Mouse (Mus musculus): ENCODE data around the gene Pi4kb.

Gene Pi4kb

DNA sequence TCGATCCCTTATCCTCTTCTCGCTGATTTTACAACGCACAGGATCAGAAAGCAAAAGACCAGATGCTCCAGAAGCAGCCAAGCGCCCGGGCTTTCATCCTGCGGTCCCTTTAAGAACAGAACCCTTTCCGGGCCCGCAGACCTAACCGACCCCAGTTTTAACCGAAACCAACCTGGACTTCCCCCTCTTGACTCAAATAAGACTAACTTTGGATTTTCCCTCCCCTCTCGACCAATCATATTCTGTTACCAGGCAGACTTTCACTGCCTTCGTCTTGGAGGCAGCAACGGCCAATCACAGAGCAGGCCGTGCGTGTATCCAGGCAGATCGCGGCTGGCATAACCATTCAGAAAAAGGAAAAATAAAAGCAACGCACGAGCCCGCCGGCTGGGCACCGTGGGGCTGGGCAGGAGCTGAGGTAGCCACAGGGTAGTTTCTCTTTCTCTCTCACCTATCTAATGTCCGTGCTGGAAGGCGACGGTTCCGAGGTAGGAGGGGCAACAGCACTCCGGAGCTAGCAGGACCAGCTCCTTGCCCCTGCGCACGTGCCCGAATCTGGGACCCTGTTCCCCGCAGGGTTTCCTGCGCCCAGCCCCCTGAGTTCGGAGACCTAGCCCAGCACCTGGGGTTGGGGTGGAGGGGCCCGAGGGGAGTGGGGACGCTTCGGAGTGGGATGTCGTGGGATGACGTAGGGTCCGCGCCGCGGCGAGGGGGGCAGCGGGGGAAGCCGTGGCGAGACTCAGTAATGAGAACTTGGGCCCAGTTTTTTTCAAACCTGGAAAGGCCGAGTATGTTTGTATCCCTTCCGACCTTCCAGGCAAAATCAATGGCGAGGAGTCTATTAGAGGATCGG lies 20.5 kb upstream of the Pi4kb start, which contains the start of gene Rfx5:
Rfx5 (plus strand) TSS at position 312 of the 853 bp plus-strand sequence.
- intact Hi-C loops (cut with DNase I) = no loop called here

DNA sequence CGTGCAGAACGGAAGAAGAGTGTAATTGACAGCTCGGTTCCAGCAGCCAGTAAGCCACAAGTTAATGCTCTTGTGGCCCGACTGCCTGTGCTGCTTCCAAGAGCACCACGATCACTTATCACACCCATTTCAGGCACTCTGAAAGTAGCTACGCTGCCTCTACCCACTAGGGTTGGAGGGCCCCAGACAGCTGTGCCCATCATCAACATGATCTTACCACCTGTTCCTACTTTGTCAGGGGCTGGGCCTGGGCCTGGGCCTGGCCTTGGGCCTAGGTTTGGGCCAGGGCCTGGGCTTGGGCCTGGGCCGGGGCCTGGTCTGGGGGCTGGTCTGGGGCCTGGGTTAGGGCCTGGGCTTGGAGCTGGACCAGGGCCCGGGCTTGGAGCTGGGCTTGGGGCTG lies 16.2 kb upstream of the Pi4kb start:
- intact Hi-C loops (cut with DNase I) = no loop called here

DNA sequence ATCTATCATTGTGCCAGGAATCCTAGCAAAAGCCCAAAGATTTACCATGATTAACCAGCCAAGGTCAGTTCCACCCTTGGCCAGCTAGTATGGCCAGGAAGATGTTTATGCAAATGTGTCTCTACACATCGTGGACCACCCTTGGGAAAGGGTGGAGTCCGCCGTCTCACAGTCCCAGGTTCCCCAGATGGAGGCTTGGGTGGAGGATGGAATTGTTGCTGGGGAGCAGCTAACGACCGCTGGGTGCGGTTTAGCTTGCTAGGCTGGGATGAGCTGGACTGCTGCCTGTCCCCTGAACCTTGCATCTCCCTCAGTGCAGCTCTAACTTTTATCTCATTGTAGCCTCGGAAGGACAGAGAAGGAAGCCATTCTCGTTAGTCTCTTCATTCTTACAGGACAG lies 14.7 kb upstream of the Pi4kb start:
- intact Hi-C loops (cut with DNase I) = no loop called here

DNA sequence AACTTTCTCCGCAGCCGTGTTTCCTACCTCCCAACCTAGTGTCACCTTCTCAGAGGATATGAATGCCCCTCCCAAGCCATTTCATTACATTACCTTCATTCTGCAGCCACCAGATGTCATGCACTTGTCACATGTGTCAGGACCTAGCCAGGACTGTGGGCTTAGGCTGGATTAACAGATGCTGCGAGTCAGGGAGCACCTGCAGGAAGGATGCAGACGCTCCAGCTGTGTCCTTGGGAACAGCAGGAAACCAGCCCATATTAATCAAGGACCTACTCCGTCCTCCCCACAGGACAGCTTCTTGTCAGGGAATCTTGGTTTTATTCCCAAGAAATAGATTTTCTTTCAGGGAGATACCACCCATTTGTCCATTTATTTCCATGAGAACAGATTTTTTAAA lies 14.2 kb upstream of the Pi4kb start:
- intact Hi-C loops (cut with DNase I) = no loop called here

DNA sequence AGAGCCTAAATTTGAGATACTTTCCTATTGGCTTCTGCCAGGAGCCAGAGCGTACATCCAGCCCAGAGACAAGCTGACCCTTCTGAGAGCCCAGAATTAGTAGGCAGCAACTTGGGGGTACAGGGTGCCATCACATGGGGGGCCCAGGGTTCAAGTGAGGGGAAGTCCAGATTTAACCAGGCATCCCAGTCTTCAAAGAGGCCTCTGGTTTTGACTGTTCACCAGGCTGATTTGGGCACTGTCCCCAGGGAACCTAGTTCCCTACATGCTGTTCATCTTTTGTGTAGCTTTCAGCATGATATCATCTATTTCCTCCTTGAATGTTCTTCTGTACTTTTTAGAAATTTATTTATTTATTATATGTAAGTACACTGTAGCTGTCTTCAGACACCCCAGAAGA lies 9.5 kb upstream of the Pi4kb start:
- intact Hi-C loops (cut with DNase I) = no loop called here

DNA sequence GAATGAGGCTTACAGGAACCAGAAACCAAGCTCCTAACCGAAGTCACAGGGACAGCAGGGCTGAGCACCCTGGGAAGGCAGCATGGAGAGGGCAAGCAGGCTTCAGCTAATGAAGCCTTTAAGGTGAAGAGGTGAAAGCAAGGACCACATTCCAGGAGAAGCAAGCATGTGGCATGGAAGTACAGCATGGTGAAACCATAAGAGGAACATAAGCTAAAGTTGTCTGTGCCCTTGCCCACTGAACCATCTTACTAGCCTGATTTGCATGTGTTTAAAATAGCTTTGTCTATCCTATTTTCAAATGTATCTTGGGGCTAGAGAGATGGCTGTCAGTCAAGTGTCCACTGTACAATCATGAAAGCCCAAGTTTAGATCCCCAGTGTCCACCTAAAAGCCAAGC lies 8.7 kb upstream of the Pi4kb start:
- intact Hi-C loops (cut with DNase I) = no loop called here

DNA sequence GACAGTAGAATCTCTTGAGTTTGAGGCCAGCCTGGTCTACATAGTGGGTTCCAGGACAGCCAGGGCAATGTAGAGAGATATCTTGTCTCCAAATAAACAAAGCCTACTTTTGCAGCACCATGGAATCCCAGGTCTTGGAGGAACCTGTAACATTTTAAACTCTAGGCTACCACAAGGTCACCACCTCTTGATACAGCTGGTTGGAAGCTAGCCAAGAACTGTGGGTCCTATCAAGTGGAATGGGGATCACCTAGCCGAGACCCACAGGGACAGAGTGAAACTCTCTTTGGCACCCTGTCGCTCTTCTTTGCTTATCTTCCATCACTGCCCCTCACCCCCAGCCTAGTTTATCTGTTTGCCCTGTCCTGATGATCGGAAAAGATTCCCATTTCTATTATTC lies 2.0 kb upstream of the Pi4kb start:
- intact Hi-C loops (cut with DNase I) = no loop called here

DNA sequence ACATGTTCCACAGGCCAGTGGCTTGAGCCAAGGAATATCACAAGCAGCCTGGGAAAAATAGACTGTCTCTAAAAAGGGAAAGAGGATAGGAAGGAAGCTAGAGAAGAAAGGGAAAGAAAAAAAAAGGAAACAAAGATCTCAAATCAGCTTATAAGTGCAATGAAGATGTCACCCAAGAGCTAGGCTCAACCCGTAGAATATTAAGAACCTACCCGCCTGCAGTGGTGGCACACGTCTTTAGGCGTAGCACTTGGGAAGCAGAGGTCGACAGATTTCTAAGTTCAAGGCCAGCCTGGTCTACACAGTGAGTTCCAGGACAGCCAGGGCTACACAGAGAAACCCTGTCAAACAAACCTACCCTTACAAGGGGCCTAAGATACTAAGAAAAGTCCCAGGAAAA lies 911 bp upstream of the Pi4kb start:
- intact Hi-C loops (cut with DNase I) = no loop called here

DNA sequence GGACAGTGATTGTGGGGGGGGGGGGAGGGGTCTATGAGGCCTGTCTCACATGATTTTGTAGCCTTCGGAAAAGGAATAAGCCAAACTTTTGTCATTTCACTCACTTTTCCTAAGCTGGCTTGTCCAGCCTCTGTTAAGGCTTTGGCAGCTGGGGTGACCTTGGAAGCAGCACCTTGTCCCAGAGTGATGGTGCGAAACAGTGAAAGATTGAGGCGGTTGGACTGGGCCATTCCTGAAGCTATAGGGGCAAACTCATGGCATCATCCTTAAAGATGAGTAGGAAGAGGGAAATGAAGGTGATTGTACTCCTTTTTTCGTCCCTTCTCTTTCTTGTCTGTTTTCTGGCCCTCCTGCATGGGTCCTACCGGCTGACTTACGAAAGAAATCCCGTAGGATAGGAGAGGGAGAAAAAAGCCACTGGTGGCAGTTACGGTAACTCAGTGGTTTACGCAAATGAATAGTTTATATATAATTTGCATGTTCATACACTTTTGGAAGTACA lies 454 bp upstream of the Pi4kb start:
- intact Hi-C loops (cut with DNase I) = no loop called here

DNA sequence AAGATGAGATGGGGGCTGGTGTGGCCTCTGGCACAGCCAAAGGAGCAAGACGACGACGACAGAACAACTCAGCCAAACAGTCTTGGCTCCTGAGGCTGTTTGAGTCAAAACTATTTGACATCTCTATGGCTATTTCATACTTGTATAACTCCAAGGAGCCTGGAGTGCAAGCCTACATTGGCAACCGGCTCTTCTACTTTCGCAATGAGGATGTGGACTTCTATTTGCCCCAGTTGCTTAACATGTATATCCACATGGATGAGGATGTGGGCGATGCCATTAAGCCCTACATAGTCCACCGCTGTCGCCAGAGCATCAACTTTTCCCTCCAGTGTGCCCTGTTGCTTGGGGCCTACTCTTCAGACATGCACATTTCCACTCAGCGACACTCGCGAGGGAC lies 9.8 kb downstream of the Pi4kb start:
- intact Hi-C loops (cut with DNase I) = no loop called here

DNA sequence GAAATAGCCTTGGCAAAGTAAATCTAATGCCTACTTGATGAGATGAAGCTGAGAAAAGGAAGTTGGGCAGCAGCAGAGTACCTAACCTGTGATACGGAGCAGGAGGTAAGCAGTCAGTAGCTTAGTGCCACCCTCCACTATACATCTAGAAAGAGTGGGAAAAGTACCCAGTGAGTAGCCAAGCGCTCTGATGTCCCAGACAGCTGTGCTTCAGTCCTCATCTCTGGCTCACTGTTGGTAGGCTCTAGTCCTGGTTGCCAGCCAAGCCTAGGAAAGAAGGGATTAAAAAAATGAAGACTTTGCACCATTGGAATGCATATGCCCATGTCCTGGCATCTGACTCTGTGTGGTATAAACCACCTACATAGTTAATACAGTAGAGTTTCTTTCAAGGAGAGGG lies 11.0 kb downstream of the Pi4kb start:
- intact Hi-C loops (cut with DNase I) = no loop called here

DNA sequence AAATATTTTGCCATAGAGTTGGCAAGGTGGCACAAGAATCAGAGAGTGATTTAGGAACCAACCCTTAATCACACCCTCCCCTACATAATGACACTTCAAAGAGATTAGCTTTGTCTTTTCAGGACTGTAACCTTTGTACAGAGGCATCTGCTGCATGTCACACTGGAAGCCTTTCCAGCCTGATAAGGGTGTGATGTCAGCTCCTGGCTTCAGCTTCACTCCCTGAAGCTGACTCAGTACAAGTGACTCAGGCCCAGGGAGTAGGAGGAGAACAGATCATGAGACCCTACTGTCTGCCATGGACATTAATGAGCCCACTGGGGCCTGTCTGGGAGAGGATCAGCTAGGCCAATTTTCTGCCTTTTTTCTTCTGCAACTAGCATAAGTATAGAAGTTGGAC lies 13.0 kb downstream of the Pi4kb start:
- intact Hi-C loops (cut with DNase I) = no loop called here

DNA sequence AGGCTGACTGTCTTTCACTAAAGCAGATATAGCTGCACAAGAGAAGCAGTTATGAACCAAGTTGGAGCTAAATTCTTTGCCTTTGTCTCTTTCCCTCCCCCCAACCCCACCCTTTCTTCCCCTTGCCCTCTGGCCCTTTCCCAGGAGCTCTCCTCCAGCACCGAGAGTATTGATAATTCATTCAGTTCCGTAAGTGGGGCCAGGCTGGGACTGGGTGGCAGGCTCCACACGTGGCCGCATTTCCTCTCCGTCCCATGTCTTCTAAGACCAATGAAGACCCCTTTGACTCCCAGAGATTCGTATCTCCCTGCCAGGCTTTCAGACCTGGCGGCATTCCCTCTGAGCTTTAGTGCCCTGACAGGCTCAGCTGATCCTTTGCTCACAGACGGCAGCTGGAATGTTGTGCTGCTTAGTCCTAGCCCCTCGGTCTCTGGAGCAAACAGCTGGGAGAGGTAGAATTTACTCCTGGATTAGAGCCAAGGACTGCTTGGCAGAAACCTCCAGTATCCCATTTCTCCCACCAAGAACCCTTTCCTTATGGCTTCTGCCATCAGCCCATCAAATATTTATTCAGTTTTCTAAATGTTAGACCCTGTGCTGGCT lies 14.7 kb downstream of the Pi4kb start:
- intact Hi-C loops (cut with DNase I) = no loop called here

DNA sequence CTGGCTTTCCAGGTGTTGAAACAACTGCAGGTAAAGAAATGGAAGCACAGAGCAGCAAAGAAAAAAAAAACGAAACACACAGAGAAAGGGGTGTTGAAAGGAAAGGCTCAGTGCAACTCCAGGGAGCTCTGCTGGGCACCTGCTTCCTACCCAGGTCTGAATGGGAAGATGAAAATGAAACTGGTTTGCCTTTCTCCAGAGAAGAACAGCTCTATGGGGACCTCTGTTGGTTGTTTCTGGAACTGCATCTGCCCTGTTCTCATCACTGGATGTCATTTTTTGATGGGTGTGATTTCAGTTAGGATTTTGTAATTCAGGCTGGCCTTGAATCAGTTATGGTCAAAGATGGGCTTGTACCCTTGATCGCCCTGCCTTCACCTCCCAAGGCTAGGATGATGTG lies 22.4 kb downstream of the Pi4kb start:
- intact Hi-C loops (cut with DNase I) = no loop called here

DNA sequence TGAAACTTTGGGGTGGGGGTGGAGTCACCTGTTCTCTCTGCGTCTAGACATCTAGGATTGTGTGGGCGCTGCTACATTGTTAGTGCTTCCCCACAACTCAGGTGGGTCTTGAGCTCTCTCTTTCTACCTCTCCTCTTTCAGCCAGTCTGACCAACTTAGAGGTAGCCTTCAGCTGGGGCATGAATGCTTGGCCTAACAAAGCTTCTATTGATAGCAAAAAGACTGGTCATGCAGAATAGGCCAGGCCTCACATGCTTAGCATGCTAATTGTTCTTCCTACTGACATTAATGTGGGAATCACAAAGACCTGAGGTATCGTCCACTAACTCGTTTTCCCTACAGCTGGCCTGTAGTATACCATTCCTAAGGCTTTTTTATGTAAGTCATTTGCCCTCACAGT lies 28.0 kb downstream of the Pi4kb start:
- intact Hi-C loops (cut with DNase I) = no loop called here

DNA sequence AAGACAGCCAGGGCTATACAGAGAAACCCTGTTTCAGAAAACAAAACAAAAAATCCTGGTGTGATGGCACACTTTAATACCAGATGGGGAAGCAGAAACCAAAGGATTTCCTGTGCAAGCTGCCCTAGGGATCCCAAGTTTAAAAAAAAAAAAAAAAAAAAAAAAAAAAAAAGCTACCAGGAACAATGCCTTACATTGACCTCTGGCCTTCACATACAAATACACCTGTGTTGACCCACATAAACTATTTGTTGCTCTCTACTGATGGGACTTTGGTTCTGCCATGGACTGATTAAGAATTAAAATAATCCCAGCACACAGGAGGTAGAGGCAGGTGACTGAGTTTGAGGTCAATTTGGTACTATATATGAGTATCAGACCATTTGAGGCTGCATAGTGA lies 28.7 kb downstream of the Pi4kb start:
- intact Hi-C loops (cut with DNase I) = no loop called here

DNA sequence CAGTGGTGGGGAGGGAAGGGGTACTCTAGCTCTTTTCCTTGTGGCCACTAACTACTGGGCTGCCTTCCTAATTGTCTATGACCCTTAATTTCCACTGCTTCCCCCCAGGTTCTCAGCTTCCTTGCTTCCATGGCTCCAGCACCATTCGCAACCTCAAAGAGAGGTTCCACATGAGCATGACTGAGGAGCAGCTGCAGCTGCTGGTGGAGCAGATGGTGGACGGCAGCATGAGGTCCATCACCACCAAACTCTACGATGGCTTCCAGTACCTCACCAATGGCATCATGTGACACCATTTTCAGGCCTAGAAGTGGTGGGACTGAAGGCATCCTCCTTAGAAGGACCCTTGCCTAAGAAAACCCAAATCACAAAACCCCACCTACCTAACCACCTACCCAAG lies 31.1 kb downstream of the Pi4kb start:
- intact Hi-C loops (cut with DNase I) = no loop called here

DNA sequence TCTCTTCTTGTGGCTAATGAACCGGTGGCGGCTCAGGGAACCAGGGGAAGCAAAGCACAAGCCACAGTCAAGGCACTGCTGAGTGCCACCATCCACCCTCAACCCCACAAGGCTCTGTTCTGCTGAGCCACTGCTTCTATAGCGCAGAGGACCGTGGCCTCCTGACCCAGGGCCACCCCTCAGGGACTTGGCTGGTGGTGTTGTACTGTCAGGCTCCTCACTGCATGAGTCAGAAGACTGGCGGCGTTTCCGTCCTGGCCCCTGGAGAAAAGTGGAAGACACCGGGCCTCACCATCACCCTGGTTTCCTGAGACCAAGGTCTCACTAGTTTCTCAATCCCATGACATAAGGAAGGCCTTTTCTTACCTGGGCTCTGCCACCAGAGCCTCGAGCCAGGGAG lies 33.2 kb downstream of the Pi4kb start:
- intact Hi-C loops (cut with DNase I) = no loop called here

DNA sequence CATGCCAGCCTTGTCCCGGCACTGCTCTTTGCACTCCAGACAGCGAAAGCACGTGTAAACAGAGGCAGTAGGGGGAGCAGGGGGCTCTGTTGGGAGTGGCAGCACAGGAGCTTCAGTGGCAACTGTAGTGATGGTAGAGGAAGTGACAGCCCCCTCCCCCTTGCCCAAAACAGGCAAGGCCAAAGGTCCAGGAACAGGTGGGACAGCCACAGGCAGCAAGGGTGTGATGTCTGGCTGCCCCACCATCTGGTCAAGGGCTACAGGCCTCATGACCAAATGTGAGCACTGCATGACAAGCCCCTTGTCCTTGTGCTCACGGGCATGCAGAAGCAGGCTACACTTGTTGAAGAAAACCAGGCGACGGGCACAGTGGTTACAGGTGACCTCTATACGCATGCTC lies 35.9 kb downstream of the Pi4kb start:
- intact Hi-C loops (cut with DNase I) = no loop called here

DNA sequence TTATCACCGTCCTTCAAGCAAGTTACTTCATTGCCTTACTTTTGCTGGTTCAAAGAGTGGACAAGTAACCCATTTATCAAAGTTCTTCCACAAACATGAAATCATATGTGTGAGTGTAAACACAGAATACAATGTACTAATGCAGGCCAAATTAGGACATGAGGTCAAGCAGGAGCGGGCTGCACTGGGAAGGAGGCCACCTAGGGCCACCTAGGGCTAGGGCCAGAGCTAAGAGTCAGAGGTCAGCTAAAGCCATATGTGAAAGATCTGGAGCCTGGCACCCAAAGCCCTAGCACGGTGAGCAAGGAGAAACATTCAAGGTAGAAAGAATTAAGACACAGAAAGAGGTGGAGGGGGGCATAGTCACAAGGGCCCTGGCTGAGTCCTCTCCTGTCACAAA lies 38.5 kb downstream of the Pi4kb start:
- intact Hi-C loops (cut with DNase I) = no loop called here

DNA sequence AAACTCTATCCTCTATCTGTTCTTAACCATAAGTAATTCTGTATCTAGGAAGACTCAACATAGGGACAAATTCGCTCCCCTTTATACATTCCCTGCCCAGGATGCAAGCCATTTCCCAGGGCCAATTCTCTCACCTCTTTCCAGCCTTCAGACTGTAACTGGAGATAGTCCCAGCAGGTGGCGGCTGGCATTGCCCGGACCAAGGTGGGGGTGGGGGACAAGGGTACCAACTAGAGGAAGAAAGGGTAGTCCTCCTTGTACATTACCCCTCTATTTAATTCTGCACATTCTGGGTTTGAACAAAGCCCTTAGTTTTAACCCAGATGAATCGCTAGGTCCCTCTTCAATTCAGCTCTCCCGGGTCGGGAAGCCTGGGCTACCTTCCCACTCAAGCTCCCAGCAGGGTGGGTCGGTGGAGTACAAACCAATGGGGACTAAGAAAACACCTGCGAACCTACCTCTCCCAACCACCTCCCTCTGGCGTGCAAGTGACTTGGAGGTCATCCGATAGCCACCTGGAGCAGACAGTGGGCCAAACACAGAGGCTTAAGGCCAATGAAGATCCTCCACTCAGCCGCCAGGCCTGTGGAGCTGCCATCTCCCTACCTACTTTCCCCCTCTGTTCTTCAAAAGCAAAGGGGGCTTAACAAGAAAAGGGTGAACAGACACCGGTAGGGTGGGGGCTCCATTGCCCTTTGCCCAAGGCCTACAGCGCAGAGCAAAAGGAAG lies 39.3 kb downstream of the Pi4kb start:
- intact Hi-C loops (cut with DNase I) = no loop called here

DNA sequence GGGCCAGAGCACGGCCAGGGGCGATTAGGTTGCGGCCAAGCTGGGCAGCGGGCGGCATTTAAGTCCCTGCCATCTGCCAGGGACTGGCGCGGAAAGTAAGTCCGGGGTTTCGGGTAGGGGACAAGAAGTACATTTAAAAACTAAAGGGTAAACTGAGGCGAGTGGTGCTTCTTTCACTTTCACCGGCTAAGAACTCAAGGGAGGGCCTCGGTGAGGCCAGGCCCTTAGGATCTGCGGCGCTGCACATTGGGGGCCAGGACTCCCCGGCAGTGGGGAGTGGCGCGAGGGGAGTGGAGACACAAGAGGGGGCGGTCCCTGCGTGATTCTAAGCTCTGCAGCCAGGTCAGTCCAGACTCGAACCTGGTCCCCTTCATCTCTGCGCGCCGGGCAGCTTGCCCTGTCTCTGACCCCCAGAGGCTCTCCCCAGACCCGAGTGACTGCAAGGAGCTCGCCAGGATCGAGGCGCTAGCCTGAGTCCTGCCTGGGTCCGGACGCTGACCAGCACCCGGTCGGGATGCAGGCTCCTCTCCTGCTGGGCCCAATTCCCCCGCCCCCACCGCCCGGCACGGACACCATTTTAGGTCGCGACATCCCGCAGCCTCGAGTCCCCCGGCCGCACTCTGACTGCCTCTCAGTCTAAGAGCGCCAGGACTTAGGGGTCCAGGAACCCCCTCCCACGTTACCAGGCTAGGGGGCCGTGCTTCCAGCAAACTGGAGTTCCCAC lies 40.1 kb downstream of the Pi4kb start:
- intact Hi-C loops (cut with DNase I) = no loop called here
